Mouse (Mus musculus) intestine, embryonic 15.5 days (tissue): Measurements from ENCODE around the gene Sly. TPM values are rescaled to one million over a fixed set of nuclear protein-coding genes. Genes with fewer than 3 reads are reported as not detected.
"Not testable (repeated sequence)": the region's sequence is repeated elsewhere in the genome, so short reads cannot be mapped to it uniquely, and the experiment has no call there.

ENCODE experiments used
- ATAC-seq: fragments of 200-750 bp; cut with Nextera tagmentation; 2 replicates; pipeline ENCODE4 v1.8.0; 2017; ENCODE audit warnings: moderate TSS enrichment, moderate library complexity
- H3K27ac ChIP-seq: fragments of 300-500 bp; sonication (generic); 2 replicates; pipeline ENCODE4 v1.5.1; 2015; ENCODE audit warnings: mild to moderate bottlenecking, inconsistent platforms
- H3K27me3 ChIP-seq: fragments of 300-500 bp; sonication (generic); replicated peaks from 2 replicates; pipeline ENCODE4 v1.6.1; 2015; ENCODE audit warnings: inconsistent platforms
- H3K36me3 ChIP-seq: fragments of 300-500 bp; sonication (generic); 2 replicates; pipeline ENCODE4 v1.6.1; 2015; ENCODE audit warnings: inconsistent platforms
- H3K4me1 ChIP-seq: fragments of 300-500 bp; sonication (generic); replicated peaks from 2 replicates; pipeline ENCODE4 v1.6.1; 2015; ENCODE audit warnings: inconsistent platforms
- H3K4me2 ChIP-seq: fragments of 300-500 bp; sonication (generic); replicated peaks from 2 replicates; pipeline ENCODE4 v1.6.1; 2015; ENCODE audit warnings: mild to moderate bottlenecking, inconsistent platforms
- H3K4me3 ChIP-seq: fragments of 300-500 bp; sonication (generic); replicated peaks from 2 replicates; pipeline ENCODE4 v1.5.1; 2015; ENCODE audit warnings: inconsistent platforms
- H3K9ac ChIP-seq: fragments of 300-500 bp; sonication (generic); 2 replicates; pipeline ENCODE4 v1.6.1; 2015; ENCODE audit warnings: inconsistent platforms
- H3K9me3 ChIP-seq: fragments of 300-500 bp; sonication (generic); 2 replicates; pipeline ENCODE4 v1.6.1; 2016; ENCODE audit warnings: inconsistent platforms
- WGBS: fragments of 180-500 bp; shearing (Covaris S2); methylation state at CpG from one replicate; pipeline ENCODE4 v1.1.7; 2015; 5-methylcytosine and 5-hydroxymethylcytosine counted together
- polyA plus RNA-seq: library from polyadenylated mRNA; unstranded; fragments of >200 nt; fragmentation: Nextera tagmentation; extraction: Ambion mirVana; gene quantifications from 2 replicates; pipeline ENCODE4 v1.2.1, GENCODE M21; 2015

The Sly gene
- not detected in 2 replicates for polyA plus RNA-seq

- WGBS = no CpG with 5 or more reads among the region's 5 CpGs
- not testable (repeated sequence) for H3K9me3 ChIP-seq, H3K27ac ChIP-seq, H3K36me3 ChIP-seq, H3K4me2 ChIP-seq, H3K9ac ChIP-seq, ATAC-seq, H3K4me1 ChIP-seq, H3K4me3 ChIP-seq, H3K27me3 ChIP-seq
These were observed at the start of gene Sly for GRCm38 (mm10) chrY:57186888-57187287. Sly (plus strand) TSS chrY:57187188.
